Mouse (Mus musculus): ENCODE data around the gene Vmn1r21. TPM values are rescaled to one million over a fixed set of nuclear protein-coding genes. Genes with fewer than 3 reads are reported as not detected.
"Not testable (repeated sequence)": the region's sequence is repeated elsewhere in the genome, so short reads cannot be mapped to it uniquely, and the experiment has no call there.

The Vmn1r21 gene
- polyA plus RNA-seq (2015; fragmentation: Nextera tagmentation; extraction: Ambion mirVana): not detected in 2 replicates

GRCm38 (mm10) chr6:57850286-57850685 is at the start of gene Vmn1r21:
Vmn1r21 (minus strand) TSS chr6:57850343.
- 71% methylated on average over 1 of the region's 1 CpGs for WGBS
- Histone ChIP-seq H3K4me1 (no peaks in the 10 kb centered on the region), H3K9me3 (no peaks in the 10 kb centered on the region), H3K4me2 (no peak within 1 kb of the TSS), H3K27me3 (replicated peaks) (no peaks in the 10 kb centered on the region), H3K27ac (replicated peaks) (no peak within 1 kb of the TSS), H3K9ac (no peak within 1 kb of the TSS), H3K4me3 (no peak within 1 kb of the TSS), H3K36me3 (no peaks in the 10 kb centered on the region)
- ATAC-seq (ENCODE audit: extremely low read depth, insufficient number of reproducible peaks, low FRiP score, low TSS enrichment): no peak

GRCm38 (mm10) chr6:57859043-57860042 is 9.2 kb upstream of the Vmn1r21 start:
- Histone ChIP-seq H3K36me3 (no peaks in the 10 kb centered on the region), H3K9ac (no peak overlapping the region), H3K4me3 (no peak overlapping the region), H3K4me1 (peaks cover 2% of the 10 kb centered on the region), H3K27ac (replicated peaks) (no peak overlapping the region), H3K27me3 (replicated peaks) (no peaks in the 10 kb centered on the region), H3K4me2 (peak overlapping the region; percentile 43), H3K9me3 (no peaks in the 10 kb centered on the region)
- WGBS: 47% methylated on average over 6 of the region's 6 CpGs
- no peak; the same call in 1 of the 2 replicates for ATAC-seq (ENCODE audit: extremely low read depth, insufficient number of reproducible peaks, low FRiP score, low TSS enrichment)

GRCm38 (mm10) chr6:57851177-57851576 is 1.0 kb upstream of the Vmn1r21 start:
- WGBS: 81% methylated on average over 5 of the region's 5 CpGs
- not testable (repeated sequence) for H3K27me3 ChIP-seq (replicated peaks); H3K4me1 ChIP-seq; H3K9ac ChIP-seq; H3K36me3 ChIP-seq; H3K4me3 ChIP-seq; H3K27ac ChIP-seq (replicated peaks); ATAC-seq (ENCODE audit: extremely low read depth, insufficient number of reproducible peaks, low FRiP score, low TSS enrichment); H3K4me2 ChIP-seq; H3K9me3 ChIP-seq

GRCm38 (mm10) chr6:57839693-57840408 is 10.3 kb downstream of the Vmn1r21 start:
- Histone ChIP-seq H3K4me3 (no peak overlapping the region), H3K27me3 (replicated peaks) (no peaks in the 10 kb centered on the region), H3K36me3 (no peaks in the 10 kb centered on the region), H3K4me2 (no peak overlapping the region), H3K27ac (replicated peaks) (no peak overlapping the region), H3K9me3 (no peaks in the 10 kb centered on the region), H3K9ac (no peak overlapping the region), H3K4me1 (no peaks in the 10 kb centered on the region)
- WGBS: 62% methylated on average over 2 of the region's 2 CpGs
- ATAC-seq (ENCODE audit: extremely low read depth, insufficient number of reproducible peaks, low FRiP score, low TSS enrichment): no peak

- 5% methylated on average over 5 of the region's 5 CpGs for WGBS
- peaks cover 22% of the 10 kb centered on the region for H3K4me1 ChIP-seq
- peak overlapping the region; percentile 84 for H3K4me2 ChIP-seq
- ATAC-seq (ENCODE audit: extremely low read depth, insufficient number of reproducible peaks, low FRiP score, low TSS enrichment): no peak
- peak overlapping the region; percentile 91 for H3K4me3 ChIP-seq
- peak overlapping the region; percentile 91 for H3K27ac ChIP-seq (replicated peaks)
- peak overlapping the region; percentile 97 for H3K9ac ChIP-seq
- no peaks in the 10 kb centered on the region for H3K27me3 ChIP-seq (replicated peaks)
- H3K9me3 ChIP-seq: no peaks in the 10 kb centered on the region
- no peaks in the 10 kb centered on the region for H3K36me3 ChIP-seq
Measured at GRCm38 (mm10) chr6:57825259-57825715, 24.9 kb downstream of the Vmn1r21 start.

GRCm38 (mm10) chr6:57824422-57825258 is 25.5 kb downstream of the Vmn1r21 start, which contains the start of gene Vopp1:
Vopp1 (minus strand) TSS chr6:57825159.
- Histone ChIP-seq H3K9me3 (no peaks in the 10 kb centered on the region), H3K36me3 (no peaks in the 10 kb centered on the region), H3K4me3 (peak within 1 kb of the TSS; percentile 91), H3K4me1 (peaks cover 22% of the 10 kb centered on the region), H3K27me3 (replicated peaks) (no peaks in the 10 kb centered on the region), H3K9ac (peak within 1 kb of the TSS; percentile 97), H3K27ac (replicated peaks) (peak within 1 kb of the TSS; percentile 91), H3K4me2 (peak within 1 kb of the TSS; percentile 84)
- WGBS: under 1% methylated on average over 84 of the region's 87 CpGs
- peak; percentile 75 for ATAC-seq (ENCODE audit: extremely low read depth, insufficient number of reproducible peaks, low FRiP score, low TSS enrichment)

GRCm38 (mm10) chr6:57823461-57823860 is 26.7 kb downstream of the Vmn1r21 start:
- Histone ChIP-seq H3K27me3 (replicated peaks) (no peaks in the 10 kb centered on the region), H3K27ac (replicated peaks) (no peak overlapping the region), H3K9ac (peak overlapping the region; percentile 58), H3K9me3 (no peaks in the 10 kb centered on the region), H3K36me3 (no peaks in the 10 kb centered on the region), H3K4me3 (peak overlapping the region; percentile 91), H3K4me2 (peak overlapping the region; percentile 84), H3K4me1 (peaks cover 22% of the 10 kb centered on the region)
- ATAC-seq (ENCODE audit: extremely low read depth, insufficient number of reproducible peaks, low FRiP score, low TSS enrichment): no peak
- 25% methylated on average over 3 of the region's 3 CpGs for WGBS

- Histone ChIP-seq H3K27me3 (replicated peaks) (no peaks in the 10 kb centered on the region), H3K9me3 (no peaks in the 10 kb centered on the region), H3K4me2 (peak overlapping the region; percentile 84), H3K36me3 (no peaks in the 10 kb centered on the region), H3K27ac (replicated peaks) (0 out of 2 replicates have a peak overlapping the region, but pooled peaks have one; percentile 9), H3K4me3 (peak overlapping the region; percentile 91), H3K9ac (peak overlapping the region; percentile 58; the same call in 1 of the 2 replicates), H3K4me1 (peaks cover 22% of the 10 kb centered on the region)
- WGBS: 59% methylated on average over 5 of the region's 5 CpGs
- no peak for ATAC-seq (ENCODE audit: extremely low read depth, insufficient number of reproducible peaks, low FRiP score, low TSS enrichment)
Measured at GRCm38 (mm10) chr6:57822648-57823410, 27.3 kb downstream of the Vmn1r21 start.

GRCm38 (mm10) chr6:57814436-57814940 is 35.7 kb downstream of the Vmn1r21 start:
- Histone ChIP-seq H3K9ac (no peak overlapping the region), H3K4me2 (no peak overlapping the region), H3K4me3 (no peak overlapping the region), H3K27ac (replicated peaks) (no peak overlapping the region), H3K36me3 (peaks cover 4% of the 10 kb centered on the region; the same call in 1 of the 2 replicates), H3K27me3 (replicated peaks) (no peaks in the 10 kb centered on the region), H3K9me3 (0 out of 2 replicates have a peak, but pooled peaks cover 4% of the 10 kb centered on the region), H3K4me1 (peaks cover 11% of the 10 kb centered on the region; the same call in 1 of the 2 replicates)
- 78% methylated on average over 2 of the region's 2 CpGs for WGBS
- ATAC-seq (ENCODE audit: extremely low read depth, insufficient number of reproducible peaks, low FRiP score, low TSS enrichment): no peak

All from heart, embryonic 13.5 days (tissue).